Mouse (Mus musculus) forebrain, embryonic 15.5 days (tissue): ENCODE data around the gene Sectm1a. TPM values are rescaled to one million over a fixed set of nuclear protein-coding genes. Genes with fewer than 3 reads are reported as not detected.

Source experiments
- ATAC-seq: fragments of 200-750 bp; cut with Nextera tagmentation; replicated peaks from 2 replicates; pipeline ENCODE4 v1.8.0; 2017; ENCODE audit warnings: mild to moderate bottlenecking, moderate TSS enrichment, moderate library complexity
- H3K27ac ChIP-seq: fragments of 300-500 bp; sonication (generic); replicated peaks from 2 replicates; pipeline ENCODE4 v1.5.1; 2015; ENCODE audit warnings: mild to moderate bottlenecking, inconsistent platforms
- H3K27me3 ChIP-seq: fragments of 300-500 bp; sonication (generic); 2 replicates; pipeline ENCODE4 v1.6.1; 2015; ENCODE audit warnings: inconsistent platforms
- H3K36me3 ChIP-seq: fragments of 300-500 bp; sonication (generic); 2 replicates; pipeline ENCODE4 v1.6.1; 2015; ENCODE audit warnings: mild to moderate bottlenecking, inconsistent platforms
- H3K4me1 ChIP-seq: fragments of 300-500 bp; sonication (generic); 2 replicates; pipeline ENCODE4 v1.6.1; 2015; ENCODE audit warnings: inconsistent platforms
- H3K4me2 ChIP-seq: fragments of 300-500 bp; sonication (generic); replicated peaks from 2 replicates; pipeline ENCODE4 v1.6.1; 2015; ENCODE audit warnings: mild to moderate bottlenecking, inconsistent platforms
- H3K4me3 ChIP-seq: fragments of 300-500 bp; sonication (generic); 2 replicates; pipeline ENCODE4 v1.5.1; 2015; ENCODE audit warnings: mild to moderate bottlenecking, inconsistent platforms
- H3K9ac ChIP-seq: fragments of 300-500 bp; sonication (generic); replicated peaks from 2 replicates; pipeline ENCODE4 v1.6.1; 2015; ENCODE audit warnings: mild to moderate bottlenecking, inconsistent platforms
- H3K9me3 ChIP-seq: fragments of 300-500 bp; sonication (generic); 2 replicates; pipeline ENCODE4 v1.6.1; 2016; ENCODE audit warnings: inconsistent platforms
- WGBS: fragments of 180-500 bp; shearing (Covaris S2); methylation state at CpG from one replicate; pipeline ENCODE4 v1.1.7; 2015; ENCODE audit warnings: mixed read lengths; 5-methylcytosine and 5-hydroxymethylcytosine counted together
- polyA plus RNA-seq: library from polyadenylated mRNA; unstranded; fragments of >200 nt; fragmentation: Nextera tagmentation; extraction: Ambion mirVana; gene quantifications from 2 replicates; pipeline ENCODE4 v1.2.1, GENCODE M21; 2015

The Sectm1a gene
- polyA plus RNA-seq: not detected in 2 replicates

GRCm38 (mm10) chr11:121081120-121081519 is at the start of gene Sectm1a:
TSS of gene Sectm1a (minus strand) at chr11:121081220.
- H3K36me3 ChIP-seq: no peaks in the 10 kb centered on the region
- ATAC-seq: no peak
- 72% methylated on average over 3 of the region's 3 CpGs for WGBS
- no peak within 1 kb of the TSS for H3K9ac ChIP-seq
- no peak within 1 kb of the TSS for H3K27ac ChIP-seq
- no peak within 1 kb of the TSS for H3K4me3 ChIP-seq
- H3K4me1 ChIP-seq: no peaks in the 10 kb centered on the region
- H3K4me2 ChIP-seq: no peak within 1 kb of the TSS
- H3K27me3 ChIP-seq: no peaks in the 10 kb centered on the region
- no peaks in the 10 kb centered on the region for H3K9me3 ChIP-seq

GRCm38 (mm10) chr11:121129616-121130015 is 48.6 kb upstream of the Sectm1a start:
- 63% methylated on average over 1 of the region's 1 CpGs for WGBS
- no peak overlapping the region for H3K9ac ChIP-seq

GRCm38 (mm10) chr11:121127441-121127840 is 46.4 kb upstream of the Sectm1a start:
- H3K4me1 ChIP-seq: no peaks in the 10 kb centered on the region
- H3K4me3 ChIP-seq: no peak overlapping the region
- no peak overlapping the region for H3K4me2 ChIP-seq
- 92% methylated on average over 3 of the region's 3 CpGs for WGBS
- H3K9ac ChIP-seq: no peak overlapping the region
- no peaks in the 10 kb centered on the region for H3K36me3 ChIP-seq
- no peaks in the 10 kb centered on the region for H3K9me3 ChIP-seq
- no peak for ATAC-seq
- H3K27me3 ChIP-seq: no peaks in the 10 kb centered on the region
- no peak overlapping the region for H3K27ac ChIP-seq

More at GRCm38 (mm10) chr11:121129616-121130015, 48.6 kb upstream of the Sectm1a start:
- no peak overlapping the region for H3K27ac ChIP-seq
- H3K36me3 ChIP-seq: no peaks in the 10 kb centered on the region
- H3K4me2 ChIP-seq: no peak overlapping the region
- H3K4me3 ChIP-seq: no peak overlapping the region
- H3K27me3 ChIP-seq: no peaks in the 10 kb centered on the region
- no peak for ATAC-seq
- H3K9me3 ChIP-seq: no peaks in the 10 kb centered on the region
- H3K4me1 ChIP-seq: no peaks in the 10 kb centered on the region

GRCm38 (mm10) chr11:121126395-121126794 is 45.4 kb upstream of the Sectm1a start:
- no peak overlapping the region for H3K9ac ChIP-seq
- ATAC-seq: no peak

GRCm38 (mm10) chr11:121125522-121126172 is 44.6 kb upstream of the Sectm1a start:
- no peak overlapping the region for H3K9ac ChIP-seq
- no peaks in the 10 kb centered on the region for H3K9me3 ChIP-seq
- no peaks in the 10 kb centered on the region for H3K36me3 ChIP-seq
- ATAC-seq: no peak
- H3K4me3 ChIP-seq: no peak overlapping the region
- no peaks in the 10 kb centered on the region for H3K27me3 ChIP-seq
- 87% methylated on average over 3 of the region's 3 CpGs for WGBS
- H3K4me1 ChIP-seq: no peaks in the 10 kb centered on the region
- no peak overlapping the region for H3K27ac ChIP-seq
- H3K4me2 ChIP-seq: no peak overlapping the region

More at GRCm38 (mm10) chr11:121126395-121126794, 45.4 kb upstream of the Sectm1a start:
- Histone ChIP-seq H3K4me1 (no peaks in the 10 kb centered on the region), H3K27ac (no peak overlapping the region), H3K4me3 (no peak overlapping the region), H3K36me3 (no peaks in the 10 kb centered on the region), H3K9me3 (no peaks in the 10 kb centered on the region), H3K4me2 (no peak overlapping the region), H3K27me3 (no peaks in the 10 kb centered on the region)
- 73% methylated on average over 1 of the region's 1 CpGs for WGBS

GRCm38 (mm10) chr11:121123438-121123837 is 42.4 kb upstream of the Sectm1a start:
- Histone ChIP-seq H3K9me3 (no peaks in the 10 kb centered on the region), H3K4me1 (no peaks in the 10 kb centered on the region), H3K4me2 (no peak overlapping the region), H3K27ac (no peak overlapping the region), H3K4me3 (no peak overlapping the region), H3K36me3 (no peaks in the 10 kb centered on the region), H3K27me3 (no peaks in the 10 kb centered on the region), H3K9ac (no peak overlapping the region)
- 83% methylated on average over 4 of the region's 4 CpGs for WGBS
- no peak for ATAC-seq

GRCm38 (mm10) chr11:121122024-121122670 is 41.1 kb upstream of the Sectm1a start:
- no peak for ATAC-seq
- Histone ChIP-seq H3K4me2 (no peak overlapping the region), H3K36me3 (no peaks in the 10 kb centered on the region), H3K9ac (no peak overlapping the region), H3K9me3 (no peaks in the 10 kb centered on the region), H3K27ac (no peak overlapping the region), H3K4me1 (no peaks in the 10 kb centered on the region), H3K4me3 (no peak overlapping the region), H3K27me3 (no peaks in the 10 kb centered on the region)
- WGBS: 76% methylated on average over 2 of the region's 2 CpGs

GRCm38 (mm10) chr11:121121151-121121550 is 40.1 kb upstream of the Sectm1a start:
- 85% methylated on average over 3 of the region's 3 CpGs for WGBS
- H3K36me3 ChIP-seq: no peaks in the 10 kb centered on the region
- H3K4me3 ChIP-seq: no peak overlapping the region
- ATAC-seq: no peak
- H3K9me3 ChIP-seq: no peaks in the 10 kb centered on the region
- no peaks in the 10 kb centered on the region for H3K4me1 ChIP-seq
- H3K27ac ChIP-seq: no peak overlapping the region
- H3K9ac ChIP-seq: no peak overlapping the region
- H3K27me3 ChIP-seq: no peaks in the 10 kb centered on the region
- no peak overlapping the region for H3K4me2 ChIP-seq

GRCm38 (mm10) chr11:121118577-121118976 is 37.6 kb upstream of the Sectm1a start, which contains the start of gene Tex19.2:
TSS of gene Tex19.2 (minus strand) at chr11:121118677.
- 41% methylated on average over 3 of the region's 3 CpGs for WGBS
- Histone ChIP-seq H3K36me3 (no peaks in the 10 kb centered on the region), H3K27ac (no peak within 1 kb of the TSS), H3K27me3 (no peaks in the 10 kb centered on the region), H3K4me2 (no peak within 1 kb of the TSS), H3K4me1 (no peaks in the 10 kb centered on the region), H3K9ac (no peak within 1 kb of the TSS), H3K9me3 (no peaks in the 10 kb centered on the region), H3K4me3 (no peak within 1 kb of the TSS)
- no peak for ATAC-seq

- H3K4me3 ChIP-seq: no peak overlapping the region
- H3K4me2 ChIP-seq: no peak overlapping the region
- ATAC-seq: no peak
- no peaks in the 10 kb centered on the region for H3K36me3 ChIP-seq
- no peak overlapping the region for H3K9ac ChIP-seq
- H3K27me3 ChIP-seq: no peaks in the 10 kb centered on the region
- H3K9me3 ChIP-seq: no peaks in the 10 kb centered on the region
- H3K27ac ChIP-seq: no peak overlapping the region
- H3K4me1 ChIP-seq: no peaks in the 10 kb centered on the region
- WGBS: 91% methylated on average over 18 of the region's 18 CpGs
These were observed 37.1 kb upstream of the Sectm1a start for GRCm38 (mm10) chr11:121118106-121118505.

- no peaks in the 10 kb centered on the region for H3K36me3 ChIP-seq
- no peaks in the 10 kb centered on the region for H3K27me3 ChIP-seq
- H3K27ac ChIP-seq: no peak overlapping the region
- no peak overlapping the region for H3K4me3 ChIP-seq
- H3K4me2 ChIP-seq: no peak overlapping the region
- no peaks in the 10 kb centered on the region for H3K9me3 ChIP-seq
- H3K4me1 ChIP-seq: peaks cover 2% of the 10 kb centered on the region; the same call in 1 of the 2 replicates
- no peak for ATAC-seq
- WGBS: 62% methylated on average over 5 of the region's 5 CpGs
- no peak overlapping the region for H3K9ac ChIP-seq
These were observed 31.2 kb upstream of the Sectm1a start for GRCm38 (mm10) chr11:121112091-121112775.

GRCm38 (mm10) chr11:121111601-121112000 is 30.6 kb upstream of the Sectm1a start:
- ATAC-seq: no peak

More at GRCm38 (mm10) chr11:121111601-121112000, 30.6 kb upstream of the Sectm1a start:
- H3K36me3 ChIP-seq: no peaks in the 10 kb centered on the region
- no peak overlapping the region for H3K4me3 ChIP-seq
- H3K9me3 ChIP-seq: no peaks in the 10 kb centered on the region
- H3K4me2 ChIP-seq: no peak overlapping the region
- no peak overlapping the region for H3K27ac ChIP-seq
- peaks cover 2% of the 10 kb centered on the region; the same call in 1 of the 2 replicates for H3K4me1 ChIP-seq
- no peak overlapping the region for H3K9ac ChIP-seq
- WGBS: 67% methylated on average over 1 of the region's 1 CpGs
- no peaks in the 10 kb centered on the region for H3K27me3 ChIP-seq
